In genomic region chr5:8863580-8864337, GRCm38 (mm10) we compare ENCODE assay signal across 15 mouse cellular contexts. TPM values are rescaled to one million over a fixed set of nuclear protein-coding genes. Genes with fewer than 3 reads are reported as not detected.
A peak's percentile ranks its signal among the peaks of the same experiment; 100 is the strongest.
DNase-seq lines count a peak whose midpoint lies in the region; ATAC-seq and TF ChIP-seq lines count a peak whose summit lies in the region.
"Had no signal": no experiment of that assay in that cellular context is flagged by ENCODE, and none has a peak within 500 bp of the region (broad histone marks: within the 10 kb centered on the region; RNA-seq: fewer than 3 reads in every experiment).

No protein-coding gene starts in this region.

- H3K4me2 ChIP-seq in forebrain, embryonic 13.5 days, result no peak overlapping the region
- H3K4me2 ChIP-seq in forebrain, embryonic 12.5 days, result no peak overlapping the region
- no peak overlapping the region for H3K4me2 ChIP-seq in lung, postnatal 0 days (replicated peaks; ENCODE audit: low read depth, low read length)
- H3K4me2 ChIP-seq: midbrain, embryonic 11.5 days; neural tube, embryonic 13.5 days had no signal

- no peaks in the 10 kb centered on the region for H3K9me3 ChIP-seq in forebrain, embryonic 13.5 days (replicated peaks)
- H3K9me3 ChIP-seq in forebrain, embryonic 12.5 days, result no peaks in the 10 kb centered on the region
- H3K9me3 ChIP-seq in lung, postnatal 0 days (ENCODE audit: low read length), result no peaks in the 10 kb centered on the region
- H3K9me3 ChIP-seq: neural tube, embryonic 13.5 days had no signal

- WGBS in forebrain, embryonic 13.5 days, result 35% methylated on average over 14 of the region's 14 CpGs
- WGBS in forebrain, embryonic 12.5 days, result 38% methylated on average over 14 of the region's 14 CpGs
- WGBS in lung, postnatal 0 days, result 46% methylated on average over 14 of the region's 14 CpGs
- 75% methylated on average over 14 of the region's 14 CpGs for WGBS in macrophage (ENCODE audit: missing documents)

- no peak overlapping the region for H3K27ac ChIP-seq in forebrain, embryonic 13.5 days
- no peak overlapping the region for H3K27ac ChIP-seq in forebrain, embryonic 12.5 days
- H3K27ac ChIP-seq in lung, postnatal 0 days (ENCODE audit: low read length), result no peak overlapping the region
- H3K27ac ChIP-seq in brown adipose tissue, adult 24 weeks (replicated peaks; ENCODE audit: low read depth, low read length), result peak overlapping the region; percentile 99
- peak overlapping the region; percentile 87 for H3K27ac ChIP-seq in macrophage
- H3K27ac ChIP-seq: neural tube, embryonic 13.5 days had no signal

- H3K9ac ChIP-seq in forebrain, embryonic 13.5 days, result no peak overlapping the region
- H3K9ac ChIP-seq in forebrain, embryonic 12.5 days, result no peak overlapping the region
- H3K9ac ChIP-seq in lung, postnatal 0 days (replicated peaks; ENCODE audit: low read depth), result no peak overlapping the region
- H3K9ac ChIP-seq: neural tube, embryonic 13.5 days had no signal

- no peak for TF ChIP-seq EP300 in lung, postnatal 0 days (IDR thresholded peaks at IDR 0.05)

- no peaks in the 10 kb centered on the region for H3K36me3 ChIP-seq in forebrain, embryonic 13.5 days (ENCODE audit: poor library complexity, severe bottlenecking)
- no peaks in the 10 kb centered on the region for H3K36me3 ChIP-seq in forebrain, embryonic 12.5 days (replicated peaks)
- H3K36me3 ChIP-seq in lung, postnatal 0 days (ENCODE audit: insufficient read depth, low read length), result no peaks in the 10 kb centered on the region
- H3K36me3 ChIP-seq in macrophage (ENCODE audit: inconsistent target), result peaks cover 8% of the 10 kb centered on the region; the same call in 1 of the 2 replicates
- H3K36me3 ChIP-seq: neural tube, embryonic 13.5 days had no signal

- peaks cover 5% of the 10 kb centered on the region; the same call in 1 of the 2 replicates for H3K4me1 ChIP-seq in forebrain, embryonic 13.5 days
- 0 out of 2 replicates have a peak, but pooled peaks cover 3% of the 10 kb centered on the region for H3K4me1 ChIP-seq in forebrain, embryonic 12.5 days
- H3K4me1 ChIP-seq in lung, postnatal 0 days (ENCODE audit: insufficient read depth, low read depth, low read length), result no peaks in the 10 kb centered on the region
- H3K4me1 ChIP-seq in brown adipose tissue, adult 24 weeks (ENCODE audit: control insufficient read depth, insufficient read depth, insufficient read length, low read length), result peaks cover 5% of the 10 kb centered on the region; the same call in 1 of the 2 replicates
- H3K4me1 ChIP-seq: neural tube, embryonic 13.5 days had no signal

- no peak for TF ChIP-seq CTCF in lung, postnatal 0 days (IDR thresholded peaks at IDR 0.05)

- peak; percentile 8 for DNase-seq in lung, postnatal 0 days (ENCODE audit: low spot score)
- DNase-seq in lung, adult 18-20 months, result no peak
- DNase-seq in thymus, postnatal 10 days (ENCODE audit: low spot score in 2 of 2), result no peak
- DNase-seq in yolk sac, embryonic 10.5 days (ENCODE audit: low spot score), result no peak
- DNase-seq: adrenal gland, postnatal 36 days; cerebellum, adult 18-20 months; kidney, adult 11 months; lung, adult 2 months had no signal

- H3K79me2 ChIP-seq in macrophage (ENCODE audit: inconsistent target), result no peaks in the 10 kb centered on the region

- H3K4me3 ChIP-seq in forebrain, embryonic 13.5 days, result no peak overlapping the region
- H3K4me3 ChIP-seq in forebrain, embryonic 12.5 days (replicated peaks), result no peak overlapping the region
- no peak overlapping the region for H3K4me3 ChIP-seq in lung, postnatal 0 days (ENCODE audit: low read depth, low read length)
- H3K4me3 ChIP-seq in brown adipose tissue, adult 24 weeks (ENCODE audit: insufficient read depth, low read depth, low read length), result peak overlapping the region; percentile 57
- no peak overlapping the region for H3K4me3 ChIP-seq in macrophage (ENCODE audit: inconsistent target)
- H3K4me3 ChIP-seq: neural tube, embryonic 13.5 days had no signal

- peak; percentile 65 for ATAC-seq in forebrain, embryonic 13.5 days
- no peak; the same call in 1 of the 2 replicates for ATAC-seq in forebrain, embryonic 12.5 days (ENCODE audit: low FRiP score)
- no peak for ATAC-seq in lung, postnatal 0 days
- ATAC-seq: Patski had no signal

- no peaks in the 10 kb centered on the region for H3K27me3 ChIP-seq in forebrain, embryonic 13.5 days
- H3K27me3 ChIP-seq in forebrain, embryonic 12.5 days, result no peaks in the 10 kb centered on the region
- no peaks in the 10 kb centered on the region for H3K27me3 ChIP-seq in lung, postnatal 0 days (replicated peaks; ENCODE audit: insufficient read depth, low read length)
- H3K27me3 ChIP-seq: neural tube, embryonic 13.5 days had no signal

RNA-seq across cellular contexts. Expression of gene Abcb4, which starts 29.8 kb away (rescaled TPM):
- 0.45 and 0.96 TPM in 2 replicates for polyA plus RNA-seq in forebrain, embryonic 13.5 days (2015; fragmentation: Nextera tagmentation; extraction: Ambion mirVana)
- polyA plus RNA-seq in forebrain, embryonic 12.5 days (2016; fragmentation: Nextera tagmentation; extraction: Ambion mirVana), result 1.1 and 1.6 TPM in 2 replicates
- 0.12 and 0.47 TPM in 2 replicates for polyA plus RNA-seq in lung, postnatal 0 days (2015; fragmentation: Nextera tagmentation; extraction: Ambion mirVana)
- 1.1 and 2.1 TPM in 2 replicates for polyA plus RNA-seq in brown adipose tissue, adult 24 weeks (2012; ENCODE audit: insufficient read depth, insufficient read length, missing spikeins)
- total RNA-seq in macrophage (2018; cell fraction: chromatin; rRNA removed), result 10 to 100 TPM; 10.2 to 70.4 (median 25.8) TPM
- total RNA-seq in macrophage (2018; cell fraction: cytosol; rRNA removed), result 10 to 100 TPM in 6 of 26 experiments, 1 to 10 TPM in 20; 1.6 to 11.4 (median 6.1) TPM
- total RNA-seq in macrophage (2018; cell fraction: nucleus; rRNA removed), result 10 to 100 TPM in 13 of 26 experiments, 1 to 10 TPM in 13; 3.3 to 46.5 (median 10.5) TPM
- 9.0 to 17.9 TPM (median 9.4 TPM) in 3 replicates for polyA plus RNA-seq in macrophage (2018)

Comparison
In these comparisons a context has a peak if more than half of its experiments do, and no peak if none do; other contexts are left out.
1. H3K27ac ChIP-seq: peak in brown adipose tissue, adult 24 weeks (single experiment) and macrophage (single experiment); none in forebrain, embryonic 13.5 days (single experiment), forebrain, embryonic 12.5 days (single experiment) and lung, postnatal 0 days (single experiment).